Mouse (Mus musculus): ENCODE measurements around the gene Ssr3.
"Not testable (repeated sequence)": the region's sequence is repeated elsewhere in the genome, so short reads cannot be mapped to it uniquely, and the experiment has no call there.

Gene Ssr3

GRCm38 (mm10) chr3:65392421-65392817 is at the start of gene Ssr3:
Gene Ssr3 (minus strand): TSS chr3:65392623.
- peak; percentile 95 for DNase-seq (ENCODE audit: extremely low spot score, low spot score)

DNA sequence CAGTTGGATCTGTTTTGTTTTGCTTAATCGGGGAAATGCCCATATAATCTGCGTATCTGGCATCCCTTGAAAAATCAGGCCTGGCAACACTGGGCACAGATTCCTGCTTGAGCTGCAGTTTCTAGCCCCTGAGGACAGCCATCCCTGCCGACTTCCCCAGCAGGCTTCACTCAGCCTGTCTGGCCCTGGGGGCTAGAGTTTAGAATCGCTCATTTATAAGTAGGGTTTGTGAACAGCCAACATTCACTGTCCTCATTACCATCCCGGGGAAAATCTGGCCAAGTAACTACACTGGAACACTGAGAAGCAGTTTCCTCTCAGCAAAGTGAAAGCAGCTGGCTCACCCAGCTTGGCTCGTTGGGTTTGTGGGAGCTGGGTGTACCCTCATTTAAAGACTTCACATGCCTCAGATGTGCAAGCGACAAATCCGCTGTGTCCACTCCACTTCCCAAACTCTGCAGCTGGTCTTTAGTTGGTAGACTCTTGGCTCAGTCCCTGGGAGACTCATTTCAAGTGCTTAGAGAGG is 49.2 kb upstream of the Ssr3 start:
- DNase-seq (ENCODE audit: extremely low spot score, low spot score): no peak

- DNase-seq (ENCODE audit: extremely low spot score, low spot score): no peak
Measured at GRCm38 (mm10) chr3:65438511-65439228, 46.2 kb upstream of the Ssr3 start.

DNA sequence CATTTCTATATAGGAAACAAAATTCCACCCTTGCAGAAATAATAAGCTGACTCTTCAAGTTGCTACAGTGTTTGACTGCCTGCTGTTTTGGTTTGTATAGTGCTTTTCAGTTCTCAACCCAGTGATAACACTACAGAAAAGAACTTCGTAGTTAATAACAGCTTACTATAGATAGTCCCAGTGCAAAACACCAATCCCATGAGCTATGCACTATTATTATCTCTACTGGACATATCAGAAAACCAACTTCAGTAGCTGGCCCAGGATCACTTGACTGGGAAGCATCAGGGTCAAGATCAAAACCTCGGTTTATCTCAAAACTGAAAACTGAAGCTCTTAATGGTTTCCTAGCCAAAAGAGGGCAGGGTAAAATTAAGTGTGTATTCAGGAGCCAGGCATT is 43.4 kb upstream of the Ssr3 start:
- DNase-seq (ENCODE audit: extremely low spot score, low spot score): no peak

DNA sequence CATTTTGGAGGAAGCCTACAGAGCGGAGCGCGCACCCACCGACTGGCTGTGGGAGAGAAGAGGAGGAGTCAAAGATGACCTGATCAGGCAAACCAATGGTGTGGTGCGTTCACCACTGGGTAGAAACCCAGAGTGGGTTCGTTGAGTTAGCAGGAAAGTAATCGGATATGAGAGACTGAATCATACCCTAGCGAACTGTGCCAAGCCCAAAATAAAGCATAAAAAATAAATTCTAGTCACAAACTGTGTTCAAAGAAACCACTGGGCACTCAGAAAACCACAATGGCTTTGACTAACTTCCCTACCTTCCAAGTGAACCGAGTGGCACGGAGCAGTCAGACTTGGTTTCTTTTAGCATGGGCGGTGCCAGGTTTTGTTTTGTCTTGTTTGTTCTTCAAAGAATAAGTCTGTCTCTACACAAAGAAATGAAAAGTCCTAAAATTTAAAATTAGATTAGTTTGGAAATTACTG is 42.7 kb upstream of the Ssr3 start:
- no peak for DNase-seq (ENCODE audit: extremely low spot score, low spot score)

DNA sequence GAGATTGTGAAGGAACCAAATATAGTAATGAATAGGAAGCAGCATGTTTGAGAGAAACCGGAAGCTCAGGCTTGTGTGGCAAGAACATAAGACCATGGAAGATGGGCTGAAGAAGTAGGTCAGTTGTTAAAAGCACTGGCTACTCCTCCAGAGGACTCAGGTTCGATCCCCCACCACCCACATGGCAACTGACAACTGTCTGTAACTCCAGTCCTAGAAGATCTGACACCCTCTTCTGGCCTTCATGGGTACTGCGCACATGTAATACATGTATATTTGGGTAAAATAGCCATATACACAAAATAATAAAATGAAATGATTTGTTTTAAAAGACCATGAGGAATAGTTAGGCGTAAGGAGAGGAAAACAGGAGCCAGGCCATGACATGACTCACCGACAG is 39.8 kb upstream of the Ssr3 start:
- DNase-seq (ENCODE audit: extremely low spot score, low spot score): no peak

- DNase-seq (ENCODE audit: extremely low spot score, low spot score): no peak
Measured at GRCm38 (mm10) chr3:65419706-65420105, 27.3 kb upstream of the Ssr3 start.

DNA sequence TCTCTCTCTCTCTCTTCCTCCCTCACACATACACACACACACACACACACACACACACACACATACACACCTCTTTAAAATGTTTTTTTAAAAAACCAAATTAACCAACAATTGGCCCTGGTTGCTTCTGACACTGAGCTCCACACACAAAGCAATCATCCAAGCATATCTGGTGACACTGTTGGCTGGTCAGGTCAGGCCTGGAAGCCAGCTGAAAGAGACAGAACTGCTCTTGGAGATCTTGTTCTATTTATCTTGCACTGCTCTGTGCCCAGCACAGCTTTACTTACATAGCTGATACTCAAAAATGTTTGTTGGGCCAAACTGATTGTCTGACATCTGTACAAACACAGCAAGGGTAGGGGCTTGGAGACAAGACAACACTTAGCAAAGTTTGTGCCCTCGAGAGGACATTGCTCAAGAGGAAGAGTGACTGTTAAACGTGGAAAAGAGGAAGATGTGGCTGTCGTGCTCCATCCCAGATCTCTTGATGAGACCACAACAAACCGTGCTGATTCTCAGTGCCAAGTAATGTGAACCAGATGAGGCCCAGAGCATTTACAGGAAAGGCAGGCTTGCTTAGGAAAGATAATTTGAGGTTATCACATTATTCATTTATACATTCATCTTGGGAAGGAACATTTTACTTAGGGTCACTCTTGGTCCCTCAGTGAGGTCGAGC is 25.6 kb upstream of the Ssr3 start:
- DNase-seq (ENCODE audit: extremely low spot score, low spot score): no peak

DNA sequence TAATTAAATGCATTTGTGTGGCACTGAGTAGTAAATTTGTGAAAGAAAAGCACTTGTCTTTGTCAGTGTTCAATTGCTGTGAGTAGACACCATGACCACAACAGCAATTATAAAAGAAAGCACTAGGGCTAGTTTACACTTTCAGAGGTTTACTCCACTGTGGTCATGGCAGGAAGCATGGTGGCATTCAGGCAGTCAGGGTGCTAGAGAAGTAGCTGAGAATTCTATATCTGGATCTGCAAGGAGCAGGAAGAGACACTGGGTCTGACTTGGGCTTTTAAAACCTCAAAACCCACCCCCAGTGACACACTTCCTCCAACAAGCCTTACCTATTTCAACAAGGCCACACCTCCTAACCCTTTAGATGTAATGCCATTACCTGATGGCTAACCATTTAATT is 24.1 kb upstream of the Ssr3 start:
- no peak for DNase-seq (ENCODE audit: extremely low spot score, low spot score)

GRCm38 (mm10) chr3:65407891-65408290 is 15.5 kb upstream of the Ssr3 start:
- DNase-seq (ENCODE audit: extremely low spot score, low spot score): no peak

DNA sequence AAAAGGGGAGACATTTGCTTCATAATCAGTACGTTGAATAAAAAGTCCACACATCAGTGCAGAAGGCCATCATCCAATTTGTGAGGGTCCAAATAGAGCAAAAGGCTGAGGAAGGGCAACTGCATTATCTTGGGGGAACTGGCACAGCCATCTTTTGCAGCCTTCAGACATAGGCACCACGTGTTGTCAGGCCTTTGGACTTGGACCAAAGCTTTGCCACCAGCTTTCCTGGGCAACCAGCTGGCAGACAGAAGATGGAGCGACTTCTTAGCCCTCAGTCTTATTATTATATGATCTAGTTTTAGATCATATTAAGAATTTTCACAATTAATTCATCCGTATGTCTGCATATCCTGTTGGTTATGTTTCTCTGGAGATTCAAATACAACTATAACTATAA is 13.4 kb upstream of the Ssr3 start:
- no peak for DNase-seq (ENCODE audit: extremely low spot score, low spot score)

DNA sequence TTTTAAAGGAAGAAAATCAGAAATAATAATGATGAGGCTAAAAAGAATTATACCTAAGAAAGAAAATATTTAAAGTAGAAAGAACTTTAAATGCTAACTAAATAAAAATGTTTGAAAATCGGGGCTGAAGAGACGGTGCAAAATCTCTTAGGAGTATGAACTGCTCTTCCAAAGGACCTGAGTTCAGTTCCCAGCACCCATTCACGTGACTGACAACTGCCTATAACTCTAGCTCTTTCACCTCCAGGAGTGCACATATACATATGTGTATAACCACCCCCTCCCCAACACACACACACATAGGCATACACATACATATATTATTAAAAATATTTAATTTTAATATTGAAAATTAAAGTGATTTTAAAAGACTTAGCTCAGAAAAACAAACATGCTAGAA is 5.1 kb upstream of the Ssr3 start:
- DNase-seq (ENCODE audit: extremely low spot score, low spot score): no peak

- no peak for DNase-seq (ENCODE audit: extremely low spot score, low spot score)
Measured at GRCm38 (mm10) chr3:65396835-65397504, 4.5 kb upstream of the Ssr3 start.

- not testable (repeated sequence) for DNase-seq (ENCODE audit: extremely low spot score, low spot score)
Measured at GRCm38 (mm10) chr3:65395111-65395510, 2.7 kb upstream of the Ssr3 start.

- DNase-seq (ENCODE audit: extremely low spot score, low spot score): no peak
Measured at GRCm38 (mm10) chr3:65391784-65392420, 521 bp downstream of the Ssr3 start.

DNA sequence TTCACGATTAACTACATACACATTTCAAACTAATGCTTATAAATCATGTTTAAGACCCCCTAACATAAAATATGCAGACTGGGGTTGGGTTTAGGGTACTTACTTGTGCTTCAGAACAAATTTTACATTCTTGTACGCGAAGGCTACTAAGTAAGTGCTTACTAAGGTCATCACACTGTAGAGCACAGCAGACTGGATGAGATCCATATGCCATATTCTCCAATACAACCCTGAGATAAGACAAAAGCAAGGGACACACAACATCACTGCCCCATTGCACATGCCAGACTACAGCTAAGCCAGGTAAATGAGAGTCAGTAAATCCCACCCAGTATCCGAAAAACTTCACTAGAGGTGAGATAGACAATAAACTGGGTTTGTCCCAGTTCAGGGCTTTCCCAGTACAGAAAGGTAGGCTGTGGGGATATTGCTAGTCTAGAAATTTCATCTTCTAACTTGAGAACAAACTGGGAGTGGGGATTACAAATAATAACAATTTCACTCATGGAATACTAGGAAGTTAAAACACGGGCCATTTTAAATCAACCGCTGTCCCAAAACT is 1.1 kb downstream of the Ssr3 start:
- DNase-seq (ENCODE audit: extremely low spot score, low spot score): no peak

DNA sequence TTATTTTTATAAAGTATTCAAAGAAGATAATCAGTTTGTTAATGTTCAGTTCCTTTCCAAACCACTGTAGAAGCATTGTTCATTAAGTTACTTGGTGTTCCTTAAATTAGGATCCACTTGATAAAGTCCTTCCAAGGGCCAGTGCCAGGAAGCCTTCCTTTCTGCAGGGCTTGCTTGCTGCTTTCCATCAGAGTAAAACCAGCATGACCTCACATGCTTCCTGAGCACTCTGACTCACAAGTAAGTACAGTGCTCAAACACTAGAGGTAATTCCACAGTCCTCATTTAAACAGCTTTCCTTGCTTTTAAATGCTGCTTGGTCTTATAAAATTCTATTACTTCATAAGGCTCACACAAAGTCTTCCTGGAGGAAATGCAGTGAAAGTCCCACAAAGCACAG is 6.7 kb downstream of the Ssr3 start:
- no peak for DNase-seq (ENCODE audit: extremely low spot score, low spot score)

DNA sequence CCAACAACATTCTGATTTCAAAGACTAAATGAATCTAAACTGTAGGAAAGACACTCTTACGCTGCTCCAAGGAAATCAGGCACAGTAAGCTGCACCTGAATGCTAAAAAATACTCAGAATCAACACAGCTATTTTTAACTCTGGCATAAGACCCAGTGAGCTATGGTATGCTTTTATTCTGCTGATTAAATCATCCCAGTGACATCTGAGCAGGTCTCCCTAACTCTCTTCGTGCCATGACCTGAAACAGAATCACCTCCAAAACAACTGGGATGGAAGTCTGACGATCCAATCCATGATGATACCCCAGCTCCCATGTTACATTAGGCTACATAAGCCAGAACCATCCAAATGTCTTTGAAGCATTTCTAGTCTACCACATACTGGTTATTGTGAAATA is 8.0 kb downstream of the Ssr3 start:
- no peak for DNase-seq (ENCODE audit: extremely low spot score, low spot score)

DNA sequence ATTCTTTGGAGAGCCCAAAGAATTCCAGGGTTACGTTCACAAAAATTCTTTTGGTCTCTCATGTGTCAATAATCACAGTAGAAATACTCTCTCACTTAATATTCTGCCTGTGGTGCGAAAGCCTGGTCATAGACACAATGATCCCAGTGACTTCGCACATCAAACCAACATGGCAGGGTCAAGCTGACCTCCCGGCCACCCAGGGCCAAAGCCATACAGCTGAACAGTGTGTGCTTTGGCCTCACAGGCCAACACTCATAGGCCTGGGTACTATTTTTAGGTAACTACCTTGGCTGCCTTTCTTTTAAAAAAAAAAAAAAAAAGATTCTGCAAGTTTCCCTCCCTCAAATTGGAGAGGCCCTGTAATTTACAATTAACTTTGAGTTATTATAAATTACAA is 11.3 kb downstream of the Ssr3 start:
- no peak for DNase-seq (ENCODE audit: extremely low spot score, low spot score)

- DNase-seq (ENCODE audit: extremely low spot score, low spot score): no peak
Measured at GRCm38 (mm10) chr3:65379884-65380539, 12.4 kb downstream of the Ssr3 start.

GRCm38 (mm10) chr3:65378724-65379123 is 13.7 kb downstream of the Ssr3 start:
- no peak for DNase-seq (ENCODE audit: extremely low spot score, low spot score)
